In genomic region chr17:46461347-46461746, GRCm38 (mm10) we compare ENCODE assay signal across 9 mouse cellular contexts. TPM values are rescaled to one million over a fixed set of nuclear protein-coding genes. Genes with fewer than 3 reads are reported as not detected.
A peak's percentile ranks its signal among the peaks of the same experiment; 100 is the strongest.
DNase-seq lines count a peak whose midpoint lies in the region; ATAC-seq lines count a peak whose summit lies in the region.
"Had no signal": no experiment of that assay in that cellular context is flagged by ENCODE, and none has a peak within 500 bp of the region (broad histone marks: within the 10 kb centered on the region; RNA-seq: fewer than 3 reads in every experiment).

No protein-coding gene starts in this region.

- WGBS in heart, embryonic 12.5 days: 8% methylated on average over 8 of the region's 8 CpGs
- WGBS in embryonic facial prominence, embryonic 10.5 days: 12% methylated on average over 8 of the region's 8 CpGs
- 8% methylated on average over 8 of the region's 8 CpGs for WGBS in kidney, embryonic 15.5 days
- 21% methylated on average over 8 of the region's 8 CpGs for WGBS in midbrain, embryonic 14.5 days

- H3K36me3 ChIP-seq in heart, embryonic 12.5 days: no peaks in the 10 kb centered on the region
- no peaks in the 10 kb centered on the region for H3K36me3 ChIP-seq in embryonic facial prominence, embryonic 10.5 days (replicated peaks)
- no peaks in the 10 kb centered on the region for H3K36me3 ChIP-seq in kidney, embryonic 15.5 days
- peaks cover 65% of the 10 kb centered on the region for H3K36me3 ChIP-seq in midbrain, embryonic 14.5 days (ENCODE audit: control insufficient read depth, insufficient read depth, low read length)

- DNase-seq in heart, adult 18-20 months: no peak
- no peak for DNase-seq in embryonic facial prominence, embryonic 10.5 days (ENCODE audit: low spot score)
- peak; percentile 24 for DNase-seq in midbrain, embryonic 14.5 days
- no peak for DNase-seq in left cerebral cortex, postnatal 10 days (ENCODE audit: extremely low spot score in 1 of 2, low spot score in 2 of 2)
- no peak for DNase-seq in cerebellum, adult 9-10 months

- no peak overlapping the region for H3K27ac ChIP-seq in heart, embryonic 12.5 days (ENCODE audit: poor library complexity, severe bottlenecking)
- H3K27ac ChIP-seq in embryonic facial prominence, embryonic 10.5 days (replicated peaks): no peak overlapping the region
- H3K27ac ChIP-seq in kidney, embryonic 15.5 days: no peak overlapping the region
- H3K27ac ChIP-seq in midbrain, embryonic 14.5 days (replicated peaks; ENCODE audit: low read depth, low read length): no peak overlapping the region

- H3K4me3 ChIP-seq in heart, embryonic 12.5 days: peak overlapping the region; percentile 51
- peak overlapping the region; percentile 53 for H3K4me3 ChIP-seq in embryonic facial prominence, embryonic 10.5 days
- peak overlapping the region; percentile 43 for H3K4me3 ChIP-seq in kidney, embryonic 15.5 days (replicated peaks)
- no peak overlapping the region for H3K4me3 ChIP-seq in midbrain, embryonic 14.5 days (replicated peaks; ENCODE audit: low read depth, low read length)

- intact Hi-C loops in left cerebral cortex, postnatal 10 days (cut with DNase I): no loop called here

- H3K9ac ChIP-seq in heart, embryonic 12.5 days: peak overlapping the region; percentile 71
- peak overlapping the region; percentile 35; the same call in 1 of the 2 replicates for H3K9ac ChIP-seq in kidney, embryonic 15.5 days
- H3K9ac ChIP-seq in midbrain, embryonic 14.5 days (replicated peaks; ENCODE audit: low read length): no peak overlapping the region; the same call in 1 of the 2 replicates

- peaks cover 73% of the 10 kb centered on the region for H3K27me3 ChIP-seq in heart, embryonic 12.5 days (replicated peaks)
- H3K27me3 ChIP-seq in embryonic facial prominence, embryonic 10.5 days (replicated peaks; ENCODE audit: low read depth, poor library complexity, severe bottlenecking): peaks cover 77% of the 10 kb centered on the region
- peaks cover 65% of the 10 kb centered on the region for H3K27me3 ChIP-seq in kidney, embryonic 15.5 days
- H3K27me3 ChIP-seq in midbrain, embryonic 14.5 days (ENCODE audit: control insufficient read depth, insufficient read depth, low read length): no peaks in the 10 kb centered on the region

- ATAC-seq in heart, embryonic 12.5 days (ENCODE audit: insufficient number of reproducible peaks, low FRiP score): no peak
- no peak for ATAC-seq in kidney, embryonic 15.5 days (replicated peaks; ENCODE audit: low FRiP score)
- no peak for ATAC-seq in midbrain, embryonic 14.5 days (ENCODE audit: low FRiP score, low TSS enrichment)
- no peak for ATAC-seq in megakaryocyte progenitor cell, adult 5-6 weeks (replicated peaks; ENCODE audit: poor library complexity)

- peak overlapping the region; percentile 86 for H3K4me2 ChIP-seq in heart, embryonic 12.5 days
- peak overlapping the region; percentile 76 for H3K4me2 ChIP-seq in kidney, embryonic 15.5 days
- H3K4me2 ChIP-seq in midbrain, embryonic 14.5 days (ENCODE audit: low read length): no peak overlapping the region

- H3K9me3 ChIP-seq in heart, embryonic 12.5 days (replicated peaks): no peaks in the 10 kb centered on the region
- no peaks in the 10 kb centered on the region for H3K9me3 ChIP-seq in embryonic facial prominence, embryonic 10.5 days
- H3K9me3 ChIP-seq in kidney, embryonic 15.5 days (replicated peaks): no peaks in the 10 kb centered on the region
- H3K9me3 ChIP-seq in midbrain, embryonic 14.5 days (ENCODE audit: control insufficient read depth, low read length): no peaks in the 10 kb centered on the region

- H3K4me1 ChIP-seq in heart, embryonic 12.5 days (replicated peaks): peaks cover 44% of the 10 kb centered on the region
- peaks cover 28% of the 10 kb centered on the region for H3K4me1 ChIP-seq in embryonic facial prominence, embryonic 10.5 days
- peaks cover 17% of the 10 kb centered on the region for H3K4me1 ChIP-seq in kidney, embryonic 15.5 days
- H3K4me1 ChIP-seq in midbrain, embryonic 14.5 days (ENCODE audit: control insufficient read depth, insufficient read depth, low read length): peaks cover under 1% of the 10 kb centered on the region

RNA-seq across cellular contexts. Expression of gene Slc22a7, which starts 23.1 kb away (rescaled TPM):
- polyA plus RNA-seq in heart, embryonic 12.5 days (2016; fragmentation: Nextera tagmentation; extraction: Ambion mirVana): not detected in 2 replicates
- not detected for total RNA-seq in heart, adult 18-20 months (2021)
- polyA plus RNA-seq in embryonic facial prominence, embryonic 10.5 days (2016; fragmentation: Nextera tagmentation; extraction: Ambion mirVana): not detected in 2 replicates
- not detected in 2 replicates for polyA plus RNA-seq in kidney, embryonic 15.5 days (2015; fragmentation: Nextera tagmentation; extraction: Ambion mirVana)
- polyA plus RNA-seq in midbrain, embryonic 14.5 days (2014; fragmentation: Nextera tagmentation; extraction: Ambion mirVana): not detected in 2 replicates
- total RNA-seq in megakaryocyte progenitor cell, adult 5-6 weeks (2015): not detected in 2 replicates
- total RNA-seq in megakaryocyte progenitor cell, adult 5-6 weeks (2017): not detected in 2 replicates
- total RNA-seq in left cerebral cortex, postnatal 10 days (2021): under 1 TPM; 0.26 to 0.75 TPM
- total RNA-seq: neutrophil, adult 5-6 weeks had no signal

RNA-seq across cellular contexts. Expression of gene Ttbk1, which starts 26.1 kb away (rescaled TPM):
- polyA plus RNA-seq in heart, embryonic 12.5 days (2016; fragmentation: Nextera tagmentation; extraction: Ambion mirVana): 0.08 and 0.13 TPM in 2 replicates
- total RNA-seq in heart, adult 18-20 months (2021): under 1 TPM; 0.20 to 0.28 TPM
- 0.67 and 0.80 TPM in 2 replicates for polyA plus RNA-seq in embryonic facial prominence, embryonic 10.5 days (2016; fragmentation: Nextera tagmentation; extraction: Ambion mirVana)
- polyA plus RNA-seq in kidney, embryonic 15.5 days (2015; fragmentation: Nextera tagmentation; extraction: Ambion mirVana): 0.17 and 0.26 TPM in 2 replicates
- polyA plus RNA-seq in midbrain, embryonic 14.5 days (2014; fragmentation: Nextera tagmentation; extraction: Ambion mirVana): 6.1 and 6.2 TPM in 2 replicates
- 0.02 TPM in 1 of 2 replicates, not detected in the other for total RNA-seq in megakaryocyte progenitor cell, adult 5-6 weeks (2015)
- total RNA-seq in megakaryocyte progenitor cell, adult 5-6 weeks (2017): 0.14 TPM in 1 of 2 replicates, not detected in the other
- 100 to 1,000 TPM; 115 to 117 TPM for total RNA-seq in left cerebral cortex, postnatal 10 days (2021)

RNA-seq across cellular contexts. Expression of gene Crip3, which starts 32.6 kb away (rescaled TPM):
- polyA plus RNA-seq in heart, embryonic 12.5 days (2016; fragmentation: Nextera tagmentation; extraction: Ambion mirVana): 0.27 and 1.0 TPM in 2 replicates
- total RNA-seq in heart, adult 18-20 months (2021): 1 to 10 TPM in 1 of 2 experiments, under 1 TPM in 1; 0.82 to 1.2 TPM
- 0.77 TPM in 1 of 2 replicates, not detected in the other for polyA plus RNA-seq in embryonic facial prominence, embryonic 10.5 days (2016; fragmentation: Nextera tagmentation; extraction: Ambion mirVana)
- 0.51 and 0.64 TPM in 2 replicates for polyA plus RNA-seq in kidney, embryonic 15.5 days (2015; fragmentation: Nextera tagmentation; extraction: Ambion mirVana)
- polyA plus RNA-seq in midbrain, embryonic 14.5 days (2014; fragmentation: Nextera tagmentation; extraction: Ambion mirVana): 1.00 and 4.2 TPM in 2 replicates
- not detected in 2 replicates for total RNA-seq in megakaryocyte progenitor cell, adult 5-6 weeks (2015)
- total RNA-seq in megakaryocyte progenitor cell, adult 5-6 weeks (2017): not detected in 2 replicates
- 1 to 10 TPM; 3.1 to 5.9 TPM for total RNA-seq in left cerebral cortex, postnatal 10 days (2021)

RNA-seq across cellular contexts. Expression of gene Dnph1, which starts 35.2 kb away (rescaled TPM):
- 24.2 and 25.9 TPM in 2 replicates for polyA plus RNA-seq in heart, embryonic 12.5 days (2016; fragmentation: Nextera tagmentation; extraction: Ambion mirVana)
- total RNA-seq in heart, adult 18-20 months (2021): 1 to 10 TPM; 1.2 to 1.5 TPM
- polyA plus RNA-seq in embryonic facial prominence, embryonic 10.5 days (2016; fragmentation: Nextera tagmentation; extraction: Ambion mirVana): 79.9 and 81.6 TPM in 2 replicates
- polyA plus RNA-seq in kidney, embryonic 15.5 days (2015; fragmentation: Nextera tagmentation; extraction: Ambion mirVana): 58.0 and 58.5 TPM in 2 replicates
- 17.2 and 20.4 TPM in 2 replicates for polyA plus RNA-seq in midbrain, embryonic 14.5 days (2014; fragmentation: Nextera tagmentation; extraction: Ambion mirVana)
- 41.5 and 45.7 TPM in 2 replicates for total RNA-seq in megakaryocyte progenitor cell, adult 5-6 weeks (2015)
- total RNA-seq in megakaryocyte progenitor cell, adult 5-6 weeks (2017): 20.2 and 26.3 TPM in 2 replicates
- 1 to 10 TPM; 6.0 to 6.2 TPM for total RNA-seq in left cerebral cortex, postnatal 10 days (2021)
- total RNA-seq: neutrophil, adult 5-6 weeks had no signal
